Mouse (Mus musculus) kidney, adult 2 months (tissue): ENCODE measurements around the gene Jpt1. TPM values are rescaled to one million over a fixed set of nuclear protein-coding genes. Genes with fewer than 3 reads are reported as not detected.

ENCODE experiments used
- DNase-seq: peaks from one replicate; pipeline ENCODE4 v3.0.0; 2021
- H3K27ac ChIP-seq: fragments of 200-500 bp; 2 replicates; pipeline ENCODE4 v1.5.1; 2012; ENCODE audit warnings: low read depth, low read length, control low read depth, inconsistent platforms; ENCODE audit not compliant: insufficient read depth
- H3K27me3 ChIP-seq: fragments of 200-500 bp; replicated peaks from 2 replicates; pipeline ENCODE4 v1.6.1; 2012; ENCODE audit warnings: mild to moderate bottlenecking, moderate library complexity, low read length, inconsistent platforms; ENCODE audit not compliant: control insufficient read depth, insufficient read depth
- H3K36me3 ChIP-seq: fragments of 200-500 bp; 2 replicates; pipeline ENCODE4 v1.6.1; 2012; ENCODE audit warnings: mild to moderate bottlenecking, moderate library complexity, low read length, inconsistent platforms; ENCODE audit not compliant: control insufficient read depth, insufficient read depth
- H3K4me1 ChIP-seq: fragments of 200-500 bp; 2 replicates; pipeline ENCODE4 v1.6.1; 2011; ENCODE audit warnings: low read length; ENCODE audit not compliant: control insufficient read depth, insufficient read depth
- H3K4me3 ChIP-seq: fragments of 200-500 bp; 2 replicates; pipeline ENCODE4 v1.5.1; 2011; ENCODE audit warnings: mild to moderate bottlenecking, low read depth, low read length, control low read depth; ENCODE audit not compliant: insufficient read depth
- CTCF ChIP-seq: fragments of 200-500 bp; conservative IDR thresholded peaks from 2 replicates; pipeline ENCODE4 v1.5.1; 2011; ENCODE audit warnings: low read depth, mild to moderate bottlenecking, control low read depth, low read length, moderate library complexity, mixed read lengths; ENCODE audit not compliant: insufficient read depth, insufficient read length
- POLR2A ChIP-seq: fragments of 200-500 bp; IDR thresholded peaks from one replicate; pipeline ENCODE4 v1.6.1; 2011; ENCODE audit warnings: low read depth, low read length, control low read depth
- WGBS: fragments of 180-500 bp; shearing (Covaris S2); methylation state at CpG from one replicate; pipeline ENCODE4 v1.1.7; 2018; 5-methylcytosine and 5-hydroxymethylcytosine counted together
- polyA plus RNA-seq: library from polyadenylated mRNA; depleted of rRNA; stranded (reverse); fragments of >200 nt; gene quantifications from 2 replicates; pipeline ENCODE4 v1.2.3, GENCODE M21; 2012

The Jpt1 gene
- polyA plus RNA-seq, 1 experiment, result 64.9 TPM

DNA sequence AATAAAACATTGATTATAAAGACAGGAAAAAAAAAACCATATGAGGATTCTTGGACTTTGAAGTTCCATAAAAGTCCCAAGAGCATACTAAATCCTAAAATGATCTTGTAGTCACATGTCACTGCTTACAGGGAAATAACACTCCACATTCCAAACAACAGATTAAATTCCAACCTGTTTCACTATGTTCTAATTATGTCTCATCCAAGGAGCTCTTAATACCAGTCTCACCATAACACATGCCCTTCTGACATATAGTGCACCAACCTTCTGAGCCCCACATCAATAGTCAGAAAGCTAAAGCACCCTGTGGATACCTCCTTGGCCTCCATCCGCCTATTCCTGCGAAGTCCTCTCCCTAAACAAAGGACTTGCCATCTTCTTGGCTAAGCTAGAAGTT lies 6.0 kb upstream of the Jpt1 start:
- Histone ChIP-seq H3K4me1 (no peaks in the 10 kb centered on the region), H3K36me3 (peaks cover 2% of the 10 kb centered on the region; the same call in 1 of the 2 replicates), H3K27ac (no peak overlapping the region), H3K4me3 (no peak overlapping the region), H3K27me3 (no peaks in the 10 kb centered on the region; the same call in 1 of the 2 replicates)
- WGBS, result 87% methylated on average over 2 of the region's 2 CpGs
- no peak for DNase-seq
- TF ChIP-seq POLR2A (no peak), CTCF (no peak)

DNA sequence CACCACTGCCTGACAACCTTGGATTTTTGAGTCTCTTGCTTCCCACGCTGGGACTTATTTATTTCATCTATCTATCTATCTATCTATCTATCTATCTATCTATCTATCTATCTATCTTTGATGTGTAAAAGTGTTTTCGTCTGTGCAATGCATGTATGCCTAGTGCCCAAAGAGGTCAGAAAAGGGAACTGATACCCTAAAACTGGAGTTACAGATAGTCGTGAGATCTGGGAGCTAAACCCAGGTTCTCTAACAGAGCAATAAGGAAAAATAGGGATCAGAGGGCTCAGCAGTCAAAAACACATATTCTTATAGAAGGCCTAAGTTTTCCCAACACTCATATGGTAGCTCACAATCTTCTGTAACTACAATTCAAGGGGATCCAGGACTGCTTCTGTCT lies 5.4 kb upstream of the Jpt1 start:
- WGBS, result 81% methylated on average over 3 of the region's 3 CpGs
- Histone ChIP-seq H3K27me3 (no peaks in the 10 kb centered on the region; the same call in 1 of the 2 replicates), H3K4me3 (no peak overlapping the region)

DNA sequence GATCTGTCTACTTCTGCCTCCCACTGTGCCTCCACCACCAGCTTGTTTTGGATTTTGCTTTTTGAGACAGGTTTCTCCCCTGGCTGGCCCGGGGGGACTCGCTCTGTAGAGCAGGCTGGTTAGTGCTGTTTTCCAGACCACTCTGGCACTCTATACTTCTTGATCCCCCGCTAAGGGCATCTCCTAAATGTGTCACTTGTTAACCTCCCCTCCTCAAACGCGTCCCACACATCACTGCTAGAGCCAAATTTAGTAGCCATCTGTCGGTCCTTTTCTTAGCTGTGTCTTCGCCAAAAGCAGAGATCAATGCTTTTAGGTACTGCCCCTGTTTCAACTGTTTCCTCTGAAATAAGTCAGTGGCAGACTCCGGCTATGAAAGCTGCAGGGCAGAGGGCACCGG lies 4.5 kb upstream of the Jpt1 start:
- no peaks in the 10 kb centered on the region for H3K4me1 ChIP-seq
- H3K27me3 ChIP-seq, result no peaks in the 10 kb centered on the region
- TF ChIP-seq CTCF, result no peak
- no peak for TF ChIP-seq POLR2A
- WGBS, result 50% methylated on average over 9 of the region's 9 CpGs
- H3K4me3 ChIP-seq, result no peak overlapping the region
- no peak for DNase-seq
- H3K27ac ChIP-seq, result no peak overlapping the region
- H3K36me3 ChIP-seq, result no peaks in the 10 kb centered on the region

More for the DNA sequence above, 5.4 kb upstream of the Jpt1 start:
- H3K4me1 ChIP-seq, result no peaks in the 10 kb centered on the region
- H3K27ac ChIP-seq, result no peak overlapping the region
- TF ChIP-seq POLR2A, result no peak
- no peak for DNase-seq
- H3K36me3 ChIP-seq, result no peaks in the 10 kb centered on the region

DNA sequence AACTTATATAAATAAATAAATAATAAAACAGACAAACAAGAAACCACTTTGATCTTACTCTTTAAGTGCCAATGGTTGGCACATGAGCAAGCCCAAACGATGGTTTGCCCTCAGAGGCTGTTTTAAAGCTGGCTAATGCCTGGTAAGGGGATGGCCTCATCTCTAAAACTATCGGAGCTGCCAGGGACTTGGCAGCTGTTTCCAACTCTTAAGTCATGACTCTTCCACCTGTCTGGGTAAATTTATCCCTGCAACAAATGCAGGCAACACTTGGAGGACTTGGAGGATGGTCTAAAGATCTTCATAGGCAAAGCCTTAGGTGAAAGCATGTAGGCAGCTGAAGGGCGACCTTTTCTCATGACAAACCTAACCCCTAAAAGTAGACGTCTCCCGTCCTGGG lies 2.8 kb upstream of the Jpt1 start:
- 76% methylated on average over 5 of the region's 5 CpGs for WGBS
- no peaks in the 10 kb centered on the region for H3K27me3 ChIP-seq
- TF ChIP-seq CTCF (no peak), POLR2A (no peak)

DNA sequence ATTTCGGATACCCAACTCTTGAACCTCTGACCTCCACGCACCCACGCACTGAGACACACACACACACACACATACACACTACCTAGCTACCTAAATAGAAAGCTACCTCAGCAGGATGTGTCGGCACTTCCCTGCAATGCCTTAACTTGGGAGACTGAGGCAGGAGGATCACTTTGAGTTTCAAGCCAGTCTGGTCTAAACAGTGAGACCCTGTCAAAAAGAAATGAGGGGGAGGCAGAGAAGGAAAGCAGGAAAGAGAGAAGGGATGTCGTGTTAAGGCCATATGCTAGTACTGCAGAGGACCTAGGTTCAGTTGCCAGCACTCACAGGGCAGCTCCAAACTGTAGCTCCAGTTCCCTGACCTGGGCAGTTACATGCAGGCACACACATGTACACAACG lies 834 bp upstream of the Jpt1 start:
- Histone ChIP-seq H3K27me3 (no peaks in the 10 kb centered on the region), H3K27ac (no peak overlapping the region), H3K36me3 (no peaks in the 10 kb centered on the region), H3K4me1 (peaks cover 3% of the 10 kb centered on the region), H3K4me3 (no peak overlapping the region)
- WGBS, result 70% methylated on average over 6 of the region's 6 CpGs
- TF ChIP-seq CTCF (no peak), POLR2A (no peak)
- no peak for DNase-seq

More for the DNA sequence above, 2.8 kb upstream of the Jpt1 start:
- DNase-seq, result no peak
- H3K4me1 ChIP-seq, result peaks cover 3% of the 10 kb centered on the region
- H3K27ac ChIP-seq, result no peak overlapping the region
- H3K36me3 ChIP-seq, result no peaks in the 10 kb centered on the region
- H3K4me3 ChIP-seq, result no peak overlapping the region

DNA sequence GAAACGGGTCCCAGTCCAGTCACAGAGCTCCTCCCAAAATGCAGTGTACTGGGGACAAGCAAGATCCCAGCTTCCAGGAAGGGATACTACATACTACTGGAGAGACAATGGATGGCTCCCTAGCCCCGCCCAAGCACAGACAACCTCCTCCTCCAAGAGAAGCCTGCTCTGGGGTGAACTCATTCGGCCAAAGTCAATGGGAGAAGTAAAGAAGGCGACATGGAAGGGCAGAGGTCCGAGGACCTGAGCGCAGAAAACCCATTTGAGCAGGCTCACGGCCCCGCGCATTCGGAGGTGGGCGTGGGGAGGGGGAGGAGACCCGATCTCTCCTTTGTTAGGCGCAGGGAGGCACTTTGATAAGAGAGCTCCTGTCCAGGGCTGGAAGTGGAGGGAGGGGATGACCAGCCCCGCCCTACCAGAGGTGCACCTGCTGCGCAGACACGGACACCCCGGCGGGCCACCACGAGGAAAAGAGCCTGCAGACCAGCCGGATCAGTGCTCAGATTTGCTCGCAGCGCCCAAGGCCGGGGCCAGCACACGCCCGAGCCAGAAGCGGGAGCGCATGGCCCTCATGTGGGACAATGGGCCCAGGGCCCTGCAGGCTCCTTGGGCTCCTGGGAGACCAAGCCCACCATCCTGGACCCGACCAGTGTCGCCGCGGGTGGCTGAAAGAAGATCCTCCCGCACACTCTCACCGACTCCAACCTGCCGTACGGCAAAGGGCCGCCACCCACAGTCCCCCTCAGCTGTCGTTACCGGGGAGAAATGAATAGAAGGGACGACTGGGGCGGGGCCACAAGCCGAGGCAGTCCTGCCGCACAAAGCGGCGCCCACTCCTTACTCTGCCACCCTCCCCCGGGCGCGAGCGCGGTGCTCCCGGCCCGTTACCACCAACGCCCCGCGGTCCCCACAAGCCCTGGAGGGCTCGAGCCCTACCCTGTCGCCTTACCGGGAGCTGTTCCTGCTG lies 633 bp downstream of the Jpt1 start:
- under 1% methylated on average over 57 of the region's 57 CpGs for WGBS
- peak; percentile 42 for DNase-seq
- H3K4me1 ChIP-seq, result peaks cover 3% of the 10 kb centered on the region

DNA sequence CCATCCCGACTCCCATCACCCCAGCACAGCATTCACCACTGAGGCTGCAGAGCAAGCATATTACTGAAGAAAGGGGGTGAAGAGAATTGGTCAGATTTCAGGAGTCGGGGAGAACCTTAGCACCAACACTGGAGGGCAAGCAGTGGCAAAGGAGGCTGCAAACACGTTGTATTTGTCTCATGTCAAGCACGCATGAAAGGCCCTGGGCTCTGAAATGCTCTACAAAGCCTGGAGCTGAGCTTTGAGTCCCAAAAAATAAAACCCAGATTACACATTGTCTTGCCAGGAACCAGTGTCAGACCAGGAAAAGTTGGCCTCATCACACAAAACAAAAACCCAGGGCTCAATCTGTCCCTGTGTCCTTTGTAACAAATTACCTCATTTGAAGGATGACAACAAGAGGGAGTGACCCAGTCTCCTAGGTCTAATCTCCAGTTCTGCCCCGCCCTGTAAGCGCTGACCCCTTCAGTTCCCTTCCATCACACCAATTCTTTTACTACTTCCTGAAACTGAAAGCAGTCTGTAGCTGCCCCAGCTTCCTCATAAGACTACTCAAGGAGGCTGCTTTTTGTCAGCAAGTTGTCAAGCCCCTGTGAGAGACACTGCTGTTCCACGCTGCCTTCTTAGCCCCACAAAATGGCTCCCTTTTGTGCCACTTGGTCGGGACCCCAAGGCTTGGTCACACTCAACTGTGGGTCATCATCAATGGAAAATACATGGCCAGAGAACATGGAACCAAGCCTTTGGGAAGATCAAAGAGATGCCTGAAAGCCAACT lies 1.6 kb downstream of the Jpt1 start:
- TF ChIP-seq CTCF (no peak), POLR2A (no peak)
- Histone ChIP-seq H3K27ac (no peak overlapping the region), H3K36me3 (no peaks in the 10 kb centered on the region), H3K4me1 (peaks cover 3% of the 10 kb centered on the region), H3K4me3 (peak overlapping the region; percentile 84), H3K27me3 (no peaks in the 10 kb centered on the region)
- DNase-seq, result peak; percentile 24
- WGBS, result 30% methylated on average over 8 of the region's 8 CpGs

More for the DNA sequence above, 633 bp downstream of the Jpt1 start:
- no peaks in the 10 kb centered on the region for H3K36me3 ChIP-seq
- TF ChIP-seq CTCF (no peak), POLR2A (no peak)
- peak overlapping the region; percentile 84 for H3K4me3 ChIP-seq
- H3K27me3 ChIP-seq, result no peaks in the 10 kb centered on the region
- H3K27ac ChIP-seq, result 0 out of 2 replicates have a peak overlapping the region, but pooled peaks have one; percentile 24
